Mouse (Mus musculus): Measurements from ENCODE around the gene Piwil4. TPM values are rescaled to one million over a fixed set of nuclear protein-coding genes. Genes with fewer than 3 reads are reported as not detected.

The Piwil4 gene
- polyA plus RNA-seq, 1 experiment from 2014 or later: 0.11 TPM

DNA sequence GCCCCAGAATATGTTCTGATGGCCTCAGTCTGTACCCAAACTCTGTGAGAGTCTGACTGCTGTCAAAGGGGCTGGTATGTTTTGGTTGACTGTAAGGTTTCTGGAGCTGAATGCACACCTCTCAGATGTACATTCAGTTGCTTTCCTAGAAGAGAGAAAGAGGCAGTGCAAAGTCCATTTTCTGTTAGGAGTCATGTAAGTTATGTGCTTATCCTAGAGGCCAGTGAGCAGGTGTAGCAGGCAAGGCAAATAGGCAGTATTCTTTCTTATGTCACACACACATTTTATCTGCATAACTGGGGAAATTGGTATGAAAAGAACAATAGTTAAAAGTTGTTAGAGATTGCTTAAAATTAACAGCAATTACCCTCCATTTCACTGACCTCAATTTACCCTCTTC lies 13.4 kb upstream of the Piwil4 start:
- H3K27ac ChIP-seq (replicated peaks): no peak overlapping the region
- H3K27me3 ChIP-seq (ENCODE audit: low read depth, poor library complexity, severe bottlenecking): peaks cover 48% of the 10 kb centered on the region
- H3K4me3 ChIP-seq: no peak overlapping the region
- DNase-seq (ENCODE audit: low spot score): no peak
- no peaks in the 10 kb centered on the region for H3K9me3 ChIP-seq (replicated peaks)
- H3K4me1 ChIP-seq: peaks cover 16% of the 10 kb centered on the region
- H3K36me3 ChIP-seq: no peaks in the 10 kb centered on the region

GRCm38 (mm10) chr9:14752001-14752522 lies 11.5 kb upstream of the Piwil4 start, which contains the start of gene Fut4:
Gene Fut4 (minus strand): TSS chr9:14752393.
- H3K9me3 ChIP-seq (replicated peaks): no peaks in the 10 kb centered on the region
- H3K4me3 ChIP-seq: peak within 1 kb of the TSS; percentile 70
- H3K36me3 ChIP-seq: no peaks in the 10 kb centered on the region
- 3% methylated on average over 27 of the region's 28 CpGs for WGBS
- no peak for DNase-seq (ENCODE audit: low spot score)
- H3K27me3 ChIP-seq (ENCODE audit: low read depth, poor library complexity, severe bottlenecking): peaks cover 50% of the 10 kb centered on the region
- peaks cover 16% of the 10 kb centered on the region for H3K4me1 ChIP-seq
- H3K27ac ChIP-seq (replicated peaks): peak within 1 kb of the TSS; percentile 82

GRCm38 (mm10) chr9:14751503-14752000 lies 11.0 kb upstream of the Piwil4 start:
- 2% methylated on average over 50 of the region's 50 CpGs for WGBS
- H3K36me3 ChIP-seq: no peaks in the 10 kb centered on the region
- DNase-seq (ENCODE audit: low spot score): peak; percentile 57

GRCm38 (mm10) chr9:14750901-14751502 lies 10.5 kb upstream of the Piwil4 start:
- WGBS: 60% methylated on average over 42 of the region's 42 CpGs
- no peak for DNase-seq (ENCODE audit: low spot score)
- H3K27ac ChIP-seq (replicated peaks): peak overlapping the region; percentile 82

More at GRCm38 (mm10) chr9:14751503-14752000, 11.0 kb upstream of the Piwil4 start:
- H3K27ac ChIP-seq (replicated peaks): peak overlapping the region; percentile 82
- no peaks in the 10 kb centered on the region for H3K9me3 ChIP-seq (replicated peaks)
- H3K27me3 ChIP-seq (ENCODE audit: low read depth, poor library complexity, severe bottlenecking): peaks cover 50% of the 10 kb centered on the region
- peak overlapping the region; percentile 70 for H3K4me3 ChIP-seq
- H3K4me1 ChIP-seq: peaks cover 16% of the 10 kb centered on the region

DNA sequence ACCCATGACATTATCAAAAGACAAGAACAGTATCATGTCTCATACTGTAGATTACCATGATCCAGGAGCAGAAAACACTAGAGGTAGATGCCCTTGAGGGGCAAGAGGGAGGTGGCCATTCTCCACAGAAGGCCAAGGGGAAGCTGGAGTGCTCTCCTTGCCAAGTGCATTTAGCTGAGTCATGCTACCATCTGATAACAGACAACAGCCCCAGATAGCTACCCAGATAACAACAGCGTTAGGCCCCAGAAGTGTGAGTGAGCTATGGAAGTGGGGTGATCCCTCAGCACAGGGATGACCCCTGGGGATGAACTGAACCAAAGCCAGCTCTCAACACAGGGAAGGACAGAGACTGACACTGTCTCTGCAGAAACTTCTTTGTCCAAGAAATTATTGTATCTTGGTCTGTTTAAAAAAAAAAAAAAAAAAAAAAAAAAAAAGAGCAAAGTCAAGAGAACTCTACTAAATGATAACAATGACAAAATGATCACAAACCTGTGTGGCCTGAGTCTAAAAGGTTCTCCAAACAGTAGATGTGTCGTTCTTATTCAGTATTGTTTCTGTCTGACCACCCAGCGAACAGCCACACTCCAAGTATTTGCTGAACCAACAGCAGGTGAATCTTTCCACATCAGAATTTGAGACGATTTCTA lies 909 bp downstream of the Piwil4 start:
- WGBS: 86% methylated on average over 4 of the region's 4 CpGs
- DNase-seq (ENCODE audit: low spot score): no peak
- no peak overlapping the region for H3K27ac ChIP-seq (replicated peaks)
- H3K9me3 ChIP-seq (replicated peaks): no peaks in the 10 kb centered on the region
- H3K27me3 ChIP-seq (ENCODE audit: low read depth, poor library complexity, severe bottlenecking): no peaks in the 10 kb centered on the region
- H3K36me3 ChIP-seq: no peaks in the 10 kb centered on the region
- H3K4me1 ChIP-seq: no peaks in the 10 kb centered on the region
- no peak overlapping the region for H3K4me3 ChIP-seq

More at GRCm38 (mm10) chr9:14750901-14751502, 10.5 kb upstream of the Piwil4 start:
- peaks cover 50% of the 10 kb centered on the region for H3K27me3 ChIP-seq (ENCODE audit: low read depth, poor library complexity, severe bottlenecking)
- H3K9me3 ChIP-seq (replicated peaks): no peaks in the 10 kb centered on the region
- no peaks in the 10 kb centered on the region for H3K36me3 ChIP-seq
- H3K4me3 ChIP-seq: peak overlapping the region; percentile 70
- peaks cover 16% of the 10 kb centered on the region for H3K4me1 ChIP-seq

GRCm38 (mm10) chr9:14730941-14731541 lies 9.5 kb downstream of the Piwil4 start:
- peak; percentile 15 for DNase-seq (ENCODE audit: low spot score)
- Histone ChIP-seq H3K27me3 (ENCODE audit: low read depth, poor library complexity, severe bottlenecking) (peaks cover 12% of the 10 kb centered on the region), H3K4me3 (no peak overlapping the region), H3K27ac (replicated peaks) (peak overlapping the region; percentile 33; the same call in 1 of the 2 replicates), H3K36me3 (no peaks in the 10 kb centered on the region), H3K9me3 (replicated peaks) (no peaks in the 10 kb centered on the region), H3K4me1 (peaks cover 8% of the 10 kb centered on the region)
- WGBS: 65% methylated on average over 9 of the region's 9 CpGs

DNA sequence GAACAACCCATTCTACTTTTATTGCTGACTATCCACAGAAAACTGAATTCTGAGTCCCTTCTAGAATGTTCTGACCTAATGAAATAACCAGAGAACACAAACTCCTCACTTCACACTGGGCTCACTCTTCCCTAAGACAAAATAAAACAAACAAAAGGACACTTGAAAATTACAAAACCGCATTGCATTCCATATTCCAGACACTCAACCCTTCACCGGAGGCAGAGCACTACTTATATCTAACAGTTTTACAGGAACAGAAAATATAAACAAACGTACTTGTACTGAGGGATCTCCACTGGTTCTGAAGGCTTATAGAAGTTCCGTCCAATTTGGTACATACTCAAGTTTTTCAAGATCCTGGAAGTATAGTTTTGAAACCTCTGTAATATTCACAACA lies 12.2 kb downstream of the Piwil4 start:
- H3K4me3 ChIP-seq: no peak overlapping the region
- H3K9me3 ChIP-seq (replicated peaks): no peaks in the 10 kb centered on the region
- peaks cover 32% of the 10 kb centered on the region for H3K27me3 ChIP-seq (ENCODE audit: low read depth, poor library complexity, severe bottlenecking)
- H3K27ac ChIP-seq (replicated peaks): no peak overlapping the region
- no peak for DNase-seq (ENCODE audit: low spot score)
- 92% methylated on average over 4 of the region's 4 CpGs for WGBS
- H3K4me1 ChIP-seq: peaks cover 12% of the 10 kb centered on the region
- no peaks in the 10 kb centered on the region for H3K36me3 ChIP-seq

DNA sequence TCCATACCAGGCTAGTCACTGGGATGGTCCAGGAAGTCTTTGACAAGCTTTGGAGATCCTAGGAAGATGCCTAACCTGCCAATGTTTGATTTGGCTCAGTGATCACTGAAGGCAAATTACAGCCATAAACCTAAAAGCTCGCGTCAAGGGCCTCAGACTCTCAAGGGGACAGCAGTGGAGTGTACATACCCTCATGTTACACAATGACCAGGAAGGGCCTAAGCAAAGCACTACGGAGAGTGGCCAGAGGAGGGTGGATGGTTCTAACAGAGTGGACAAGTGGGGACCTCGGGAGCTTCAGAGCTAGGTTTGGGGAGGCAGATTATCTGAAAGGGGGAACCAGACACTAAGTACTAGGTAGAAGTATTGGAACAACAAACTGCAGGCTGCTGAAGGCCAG lies 13.9 kb downstream of the Piwil4 start:
- DNase-seq (ENCODE audit: low spot score): no peak
- H3K27me3 ChIP-seq (ENCODE audit: low read depth, poor library complexity, severe bottlenecking): peaks cover 42% of the 10 kb centered on the region
- 91% methylated on average over 4 of the region's 4 CpGs for WGBS

DNA sequence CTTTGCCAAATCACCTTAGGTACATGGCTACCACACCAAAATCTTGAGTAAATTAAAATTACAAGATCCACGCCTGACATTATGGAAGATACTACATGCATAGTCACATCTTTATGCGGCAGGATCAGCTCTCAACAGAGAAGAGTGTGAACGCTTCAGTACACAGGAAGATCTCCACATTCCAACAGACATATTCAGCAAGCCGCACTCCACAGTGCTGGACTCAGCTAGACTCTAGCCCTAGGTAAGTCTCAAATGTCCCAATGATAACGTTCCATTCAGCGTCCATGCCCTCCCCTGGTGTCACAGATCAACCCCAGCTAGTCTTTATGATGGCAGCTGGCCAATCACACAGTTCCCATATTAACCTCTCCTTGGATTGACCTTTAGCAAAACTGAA lies 14.5 kb downstream of the Piwil4 start:
- WGBS: 87% methylated on average over 6 of the region's 6 CpGs
- Histone ChIP-seq H3K27me3 (ENCODE audit: low read depth, poor library complexity, severe bottlenecking) (peaks cover 47% of the 10 kb centered on the region), H3K4me1 (peaks cover 12% of the 10 kb centered on the region), H3K9me3 (replicated peaks) (no peaks in the 10 kb centered on the region), H3K27ac (replicated peaks) (no peak overlapping the region), H3K4me3 (no peak overlapping the region), H3K36me3 (no peaks in the 10 kb centered on the region)
- DNase-seq (ENCODE audit: low spot score): no peak

More for the DNA sequence above, 13.9 kb downstream of the Piwil4 start:
- Histone ChIP-seq H3K4me3 (no peak overlapping the region), H3K36me3 (no peaks in the 10 kb centered on the region), H3K9me3 (replicated peaks) (no peaks in the 10 kb centered on the region), H3K27ac (replicated peaks) (no peak overlapping the region), H3K4me1 (peaks cover 16% of the 10 kb centered on the region)

- 82% methylated on average over 5 of the region's 5 CpGs for WGBS
- no peaks in the 10 kb centered on the region for H3K36me3 ChIP-seq
- no peaks in the 10 kb centered on the region for H3K9me3 ChIP-seq (replicated peaks)
- peaks cover 7% of the 10 kb centered on the region for H3K4me1 ChIP-seq
- no peak overlapping the region for H3K4me3 ChIP-seq
- H3K27ac ChIP-seq (replicated peaks): no peak overlapping the region
- no peak for DNase-seq (ENCODE audit: low spot score)
- peaks cover 49% of the 10 kb centered on the region for H3K27me3 ChIP-seq (ENCODE audit: low read depth, poor library complexity, severe bottlenecking)
These were observed 15.6 kb downstream of the Piwil4 start for GRCm38 (mm10) chr9:14724755-14725420.

DNA sequence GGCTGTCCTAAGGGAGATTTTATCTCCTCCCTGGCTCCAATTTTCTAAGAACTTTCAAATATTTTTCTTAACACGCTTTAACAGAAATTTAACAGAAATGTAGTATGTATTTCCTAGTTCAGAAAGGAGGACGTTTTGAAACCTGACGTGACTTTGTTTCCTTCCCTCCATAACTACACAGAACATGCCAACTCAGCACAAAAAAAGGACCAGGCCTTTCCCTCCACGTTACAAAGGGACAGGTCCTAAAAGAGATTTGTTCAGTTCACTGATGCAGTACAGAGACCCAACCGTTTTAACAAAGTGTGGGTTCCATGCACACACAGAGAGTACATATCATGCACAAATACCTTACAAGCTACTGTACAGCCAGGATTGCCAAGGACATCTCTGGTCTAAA lies 18.9 kb downstream of the Piwil4 start:
- Histone ChIP-seq H3K9me3 (replicated peaks) (no peaks in the 10 kb centered on the region), H3K4me3 (no peak overlapping the region), H3K4me1 (peaks cover 11% of the 10 kb centered on the region), H3K27ac (replicated peaks) (no peak overlapping the region), H3K36me3 (no peaks in the 10 kb centered on the region), H3K27me3 (ENCODE audit: low read depth, poor library complexity, severe bottlenecking) (peaks cover 51% of the 10 kb centered on the region)
- no peak for DNase-seq (ENCODE audit: low spot score)
- 83% methylated on average over 5 of the region's 5 CpGs for WGBS

DNA sequence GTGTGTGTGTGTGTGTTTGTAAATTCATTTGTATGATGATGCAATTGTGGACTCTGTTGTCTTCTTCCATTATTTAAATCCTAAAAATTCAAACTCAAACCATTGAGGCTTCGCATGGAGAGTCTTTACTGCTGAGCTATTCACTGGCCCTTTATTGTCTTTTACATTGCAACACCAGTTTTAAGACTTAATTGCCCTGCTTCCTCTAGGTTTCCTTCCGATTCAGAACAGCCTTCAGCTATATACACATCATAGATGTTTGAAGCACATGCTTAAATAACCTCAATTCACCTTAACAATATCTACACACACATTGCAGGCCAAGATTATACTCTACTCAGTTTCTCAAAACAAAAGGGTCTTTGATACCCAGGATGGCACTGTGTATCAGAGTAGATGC lies 20.1 kb downstream of the Piwil4 start:
- 71% methylated on average over 2 of the region's 2 CpGs for WGBS
- H3K4me3 ChIP-seq: no peak overlapping the region
- H3K27me3 ChIP-seq (ENCODE audit: low read depth, poor library complexity, severe bottlenecking): peaks cover 40% of the 10 kb centered on the region

More for the DNA sequence above, 20.1 kb downstream of the Piwil4 start:
- peaks cover 13% of the 10 kb centered on the region for H3K4me1 ChIP-seq
- H3K9me3 ChIP-seq (replicated peaks): no peaks in the 10 kb centered on the region
- no peak overlapping the region for H3K27ac ChIP-seq (replicated peaks)
- no peak for DNase-seq (ENCODE audit: low spot score)
- no peaks in the 10 kb centered on the region for H3K36me3 ChIP-seq

Data from midbrain, embryonic 10.5 days (tissue).